Mouse (Mus musculus): ENCODE data around the gene Lyg2. TPM values are rescaled to one million over a fixed set of nuclear protein-coding genes. Genes with fewer than 3 reads are reported as not detected.

Gene Lyg2
- polyA plus RNA-seq, 1 experiment from 2014 or later: not detected

DNA sequence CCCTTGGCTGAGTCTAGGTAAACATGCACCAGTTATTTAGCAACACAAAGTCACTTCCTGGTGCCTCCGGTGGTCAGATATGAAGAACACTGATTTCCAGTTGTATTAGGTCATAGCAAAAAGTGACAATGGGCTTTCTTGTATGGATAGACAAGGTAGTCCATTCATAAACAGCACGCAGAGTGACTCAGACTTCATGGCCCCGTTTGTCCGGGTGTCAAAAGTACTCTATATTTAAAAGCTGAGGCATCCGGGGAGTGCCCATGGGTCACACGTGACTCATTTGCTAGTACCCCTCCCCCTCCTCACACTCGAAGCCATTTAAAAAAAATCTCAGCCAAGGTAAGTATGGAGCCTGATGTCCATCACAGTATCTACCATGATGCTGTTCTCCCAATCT, 38.5 kb upstream of the Lyg2 start:
- no peak for DNase-seq
- no peaks in the 10 kb centered on the region for H3K36me3 ChIP-seq (ENCODE audit: insufficient read depth)
- H3K27ac ChIP-seq (ENCODE audit: low read depth): no peak overlapping the region
- no peak for TF ChIP-seq CTCF (IDR thresholded peaks at IDR 0.05; ENCODE audit: low read depth)
- ATAC-seq (ENCODE audit: insufficient read depth): no peak
- 73% methylated on average over 7 of the region's 7 CpGs for WGBS
- no peak overlapping the region for H3K9ac ChIP-seq
- H3K27me3 ChIP-seq (ENCODE audit: insufficient read depth, low read length): no peaks in the 10 kb centered on the region
- peaks cover 8% of the 10 kb centered on the region for H3K4me1 ChIP-seq (ENCODE audit: insufficient read depth)
- no peaks in the 10 kb centered on the region for H3K9me3 ChIP-seq (ENCODE audit: low read depth, low read length)
- H3K4me2 ChIP-seq: no peak overlapping the region
- no peak overlapping the region for H3K4me3 ChIP-seq (ENCODE audit: low read depth, low read length)

DNA sequence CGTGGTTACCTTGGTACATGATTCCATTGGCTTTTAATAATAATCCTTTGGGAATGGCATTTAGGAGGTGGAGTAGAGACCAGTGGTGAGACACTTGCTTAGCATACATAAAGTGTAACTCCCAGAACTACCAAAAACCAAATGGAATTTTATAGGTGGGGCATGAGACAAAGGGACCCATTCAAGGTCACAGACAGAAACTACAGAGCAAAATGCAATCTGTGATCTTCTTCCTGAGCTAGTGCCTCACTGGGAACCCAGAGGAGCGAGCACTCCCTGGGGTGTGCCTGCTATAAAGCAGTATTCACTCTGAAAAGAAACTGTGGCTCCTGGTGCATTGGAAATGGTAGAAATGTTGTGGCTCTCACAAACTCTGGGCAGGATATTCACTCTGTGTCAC, 32.6 kb upstream of the Lyg2 start:
- Histone ChIP-seq H3K27me3 (ENCODE audit: insufficient read depth, low read length) (no peaks in the 10 kb centered on the region), H3K27ac (ENCODE audit: low read depth) (no peak overlapping the region), H3K4me3 (ENCODE audit: low read depth, low read length) (no peak overlapping the region), H3K4me2 (no peak overlapping the region), H3K9ac (no peak overlapping the region), H3K36me3 (ENCODE audit: insufficient read depth) (no peaks in the 10 kb centered on the region), H3K4me1 (ENCODE audit: insufficient read depth) (no peaks in the 10 kb centered on the region), H3K9me3 (ENCODE audit: low read depth, low read length) (no peaks in the 10 kb centered on the region)
- WGBS: 80% methylated on average over 2 of the region's 2 CpGs
- no peak for DNase-seq
- TF ChIP-seq CTCF (IDR thresholded peaks at IDR 0.05; ENCODE audit: low read depth): no peak
- no peak for ATAC-seq (ENCODE audit: insufficient read depth)

DNA sequence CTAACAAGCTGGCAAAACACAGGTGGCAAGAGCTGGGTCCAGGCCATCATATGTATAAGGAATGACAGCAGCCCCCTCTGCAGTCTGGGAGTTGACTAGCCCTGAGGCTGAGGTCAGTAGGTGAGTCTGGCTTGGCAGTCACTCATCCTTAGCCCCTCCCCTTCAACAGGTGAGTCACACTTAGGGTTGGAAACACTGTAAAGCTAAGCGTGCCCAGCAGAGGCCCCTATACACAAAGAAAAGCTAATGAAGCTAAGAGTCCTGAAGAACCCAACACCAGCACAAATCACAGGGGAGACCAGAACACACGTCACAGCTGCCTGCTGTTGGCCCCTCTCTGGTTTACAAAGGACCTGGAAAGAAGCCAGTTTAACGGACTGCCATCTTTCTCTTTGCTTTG, 15.5 kb upstream of the Lyg2 start:
- WGBS: 11% methylated on average over 3 of the region's 3 CpGs
- peak; percentile 45 for TF ChIP-seq CTCF (IDR thresholded peaks at IDR 0.05; ENCODE audit: low read depth)
- no peak overlapping the region for H3K9ac ChIP-seq
- H3K4me3 ChIP-seq (ENCODE audit: low read depth, low read length): no peak overlapping the region
- H3K4me2 ChIP-seq: no peak overlapping the region
- H3K36me3 ChIP-seq (ENCODE audit: insufficient read depth): no peaks in the 10 kb centered on the region
- no peak overlapping the region for H3K27ac ChIP-seq (ENCODE audit: low read depth)
- H3K9me3 ChIP-seq (ENCODE audit: low read depth, low read length): no peaks in the 10 kb centered on the region
- no peaks in the 10 kb centered on the region for H3K4me1 ChIP-seq (ENCODE audit: insufficient read depth)
- H3K27me3 ChIP-seq (ENCODE audit: insufficient read depth, low read length): no peaks in the 10 kb centered on the region
- DNase-seq: peak; percentile 71
- ATAC-seq (ENCODE audit: insufficient read depth): peak; percentile 56; the same call in 1 of the 2 replicates

DNA sequence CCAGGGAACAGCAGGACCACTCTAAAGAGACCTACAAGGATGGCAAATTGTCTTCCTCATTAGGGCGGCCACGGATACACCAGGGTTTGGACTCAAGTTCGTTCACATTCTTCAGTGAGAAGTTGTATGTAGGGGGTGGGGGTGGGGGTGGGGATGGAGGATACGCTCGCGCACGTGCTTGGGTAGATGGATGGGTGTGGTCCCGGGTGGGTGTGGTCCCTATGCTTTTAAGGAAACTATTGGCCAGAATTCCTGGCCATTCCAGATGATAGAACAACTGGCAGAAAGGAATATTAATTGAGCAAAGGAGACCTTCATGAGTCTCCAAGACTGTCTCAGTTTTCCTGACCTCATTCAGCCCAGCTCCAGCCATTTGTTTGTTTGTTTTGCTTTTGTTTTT, 9.7 kb upstream of the Lyg2 start:
- Histone ChIP-seq H3K4me1 (ENCODE audit: insufficient read depth) (no peaks in the 10 kb centered on the region), H3K27me3 (ENCODE audit: insufficient read depth, low read length) (no peaks in the 10 kb centered on the region), H3K9me3 (ENCODE audit: low read depth, low read length) (no peaks in the 10 kb centered on the region), H3K4me2 (no peak overlapping the region), H3K27ac (ENCODE audit: low read depth) (no peak overlapping the region), H3K36me3 (ENCODE audit: insufficient read depth) (no peaks in the 10 kb centered on the region), H3K9ac (no peak overlapping the region), H3K4me3 (ENCODE audit: low read depth, low read length) (no peak overlapping the region)
- no peak for TF ChIP-seq CTCF (IDR thresholded peaks at IDR 0.05; ENCODE audit: low read depth)
- WGBS: 74% methylated on average over 8 of the region's 8 CpGs
- ATAC-seq (ENCODE audit: insufficient read depth) (no peak), DNase-seq (no peak)

- Histone ChIP-seq H3K4me1 (ENCODE audit: insufficient read depth) (no peaks in the 10 kb centered on the region), H3K27ac (ENCODE audit: low read depth) (no peak overlapping the region), H3K9me3 (ENCODE audit: low read depth, low read length) (no peaks in the 10 kb centered on the region), H3K36me3 (ENCODE audit: insufficient read depth) (no peaks in the 10 kb centered on the region), H3K9ac (no peak overlapping the region), H3K4me2 (no peak overlapping the region), H3K4me3 (ENCODE audit: low read depth, low read length) (no peak overlapping the region), H3K27me3 (ENCODE audit: insufficient read depth, low read length) (no peaks in the 10 kb centered on the region)
- ATAC-seq (ENCODE audit: insufficient read depth) (no peak), DNase-seq (peak; percentile 8)
- TF ChIP-seq CTCF (IDR thresholded peaks at IDR 0.05; ENCODE audit: low read depth): no peak
- WGBS: 53% methylated on average over 8 of the region's 8 CpGs
Observed at GRCm38 (mm10) chr1:37922536-37922935, 6.2 kb upstream of the Lyg2 start.

- WGBS: 55% methylated on average over 6 of the region's 6 CpGs
- no peak for ATAC-seq (ENCODE audit: insufficient read depth)
Observed at GRCm38 (mm10) chr1:37918096-37918495, 1.8 kb upstream of the Lyg2 start.

GRCm38 (mm10) chr1:37917666-37918065, 1.4 kb upstream of the Lyg2 start:
- Histone ChIP-seq H3K36me3 (ENCODE audit: insufficient read depth) (no peaks in the 10 kb centered on the region), H3K27me3 (ENCODE audit: insufficient read depth, low read length) (no peaks in the 10 kb centered on the region), H3K9ac (no peak overlapping the region), H3K4me1 (ENCODE audit: insufficient read depth) (no peaks in the 10 kb centered on the region), H3K9me3 (ENCODE audit: low read depth, low read length) (no peaks in the 10 kb centered on the region), H3K27ac (ENCODE audit: low read depth) (no peak overlapping the region), H3K4me2 (no peak overlapping the region), H3K4me3 (ENCODE audit: low read depth, low read length) (no peak overlapping the region)
- TF ChIP-seq CTCF (IDR thresholded peaks at IDR 0.05; ENCODE audit: low read depth): no peak
- DNase-seq (no peak), ATAC-seq (ENCODE audit: insufficient read depth) (no peak)
- WGBS: 63% methylated on average over 13 of the region's 13 CpGs

More at GRCm38 (mm10) chr1:37918096-37918495, 1.8 kb upstream of the Lyg2 start:
- H3K9me3 ChIP-seq (ENCODE audit: low read depth, low read length): no peaks in the 10 kb centered on the region
- no peak for DNase-seq
- H3K36me3 ChIP-seq (ENCODE audit: insufficient read depth): no peaks in the 10 kb centered on the region
- H3K4me1 ChIP-seq (ENCODE audit: insufficient read depth): no peaks in the 10 kb centered on the region
- H3K4me3 ChIP-seq (ENCODE audit: low read depth, low read length): no peak overlapping the region
- no peaks in the 10 kb centered on the region for H3K27me3 ChIP-seq (ENCODE audit: insufficient read depth, low read length)
- no peak overlapping the region for H3K27ac ChIP-seq (ENCODE audit: low read depth)
- no peak overlapping the region for H3K4me2 ChIP-seq
- no peak for TF ChIP-seq CTCF (IDR thresholded peaks at IDR 0.05; ENCODE audit: low read depth)
- no peak overlapping the region for H3K9ac ChIP-seq

- H3K4me3 ChIP-seq (ENCODE audit: low read depth, low read length): no peak overlapping the region
- no peak for TF ChIP-seq CTCF (IDR thresholded peaks at IDR 0.05; ENCODE audit: low read depth)
- no peak for ATAC-seq (ENCODE audit: insufficient read depth)
- H3K36me3 ChIP-seq (ENCODE audit: insufficient read depth): no peaks in the 10 kb centered on the region
- H3K9me3 ChIP-seq (ENCODE audit: low read depth, low read length): no peaks in the 10 kb centered on the region
- DNase-seq: no peak
- H3K27ac ChIP-seq (ENCODE audit: low read depth): no peak overlapping the region
- no peaks in the 10 kb centered on the region for H3K4me1 ChIP-seq (ENCODE audit: insufficient read depth)
- no peak overlapping the region for H3K9ac ChIP-seq
- WGBS: 76% methylated on average over 2 of the region's 2 CpGs
- H3K4me2 ChIP-seq: no peak overlapping the region
- no peaks in the 10 kb centered on the region for H3K27me3 ChIP-seq (ENCODE audit: insufficient read depth, low read length)
Observed at GRCm38 (mm10) chr1:37912751-37913150, 3.5 kb downstream of the Lyg2 start.
